Mouse (Mus musculus) neural tube, embryonic 10.5 days (tissue): ENCODE data around the gene Kif2c.
A peak's percentile ranks its signal among the peaks of the same experiment; 100 is the strongest.

ENCODE experiments used
- DNase-seq: peaks from one replicate; pipeline ENCODE4 v3.0.0-alpha.2; 2017; ENCODE audit warnings: low spot score; ENCODE audit errors: extremely low spot score

The Kif2c gene

GRCm38 (mm10) chr4:117120445-117121414 is 61.7 kb downstream of the Kif2c start:
- DNase-seq, result peak; percentile 90

GRCm38 (mm10) chr4:117120052-117120444 is 62.4 kb downstream of the Kif2c start:
- DNase-seq, result no peak

GRCm38 (mm10) chr4:117119636-117120035 is 62.8 kb downstream of the Kif2c start:
- no peak for DNase-seq

GRCm38 (mm10) chr4:117117931-117118330 is 64.5 kb downstream of the Kif2c start:
- DNase-seq, result no peak

- DNase-seq, result no peak
Measured at GRCm38 (mm10) chr4:117115592-117115991, 66.8 kb downstream of the Kif2c start.

GRCm38 (mm10) chr4:117113237-117113636 is 69.2 kb downstream of the Kif2c start:
- no peak for DNase-seq

- no peak for DNase-seq
Measured at GRCm38 (mm10) chr4:117110985-117111384, 71.5 kb downstream of the Kif2c start.

GRCm38 (mm10) chr4:117110249-117110648 is 72.2 kb downstream of the Kif2c start:
- DNase-seq, result no peak
